Mouse (Mus musculus) neural tube, embryonic 14.5 days (tissue): Measurements from ENCODE around the gene Hax1. TPM values are rescaled to one million over a fixed set of nuclear protein-coding genes. Genes with fewer than 3 reads are reported as not detected.

Experiments used
- ATAC-seq: fragments of 200-750 bp; cut with Nextera tagmentation; 2 replicates; pipeline ENCODE4 v1.8.0; 2017; ENCODE audit warnings: low read depth, mild to moderate bottlenecking, moderate TSS enrichment, moderate library complexity
- H3K27ac ChIP-seq: fragments of 300-500 bp; sonication (generic); 2 replicates; pipeline ENCODE4 v1.5.1; 2014; ENCODE audit warnings: low read depth, mild to moderate bottlenecking, control low read depth, low read length, moderate library complexity, mixed read lengths
- H3K27me3 ChIP-seq: fragments of 300-500 bp; sonication (generic); 2 replicates; pipeline ENCODE4 v1.6.1; 2014; ENCODE audit warnings: low read length; ENCODE audit not compliant: control insufficient read depth, insufficient read depth
- H3K36me3 ChIP-seq: fragments of 300-500 bp; sonication (generic); 2 replicates; pipeline ENCODE4 v1.6.1; 2014; ENCODE audit warnings: low read length, mixed read lengths; ENCODE audit not compliant: control insufficient read depth, insufficient read depth
- H3K4me1 ChIP-seq: fragments of 300-500 bp; sonication (generic); 2 replicates; pipeline ENCODE4 v1.6.1; 2014; ENCODE audit warnings: low read length; ENCODE audit not compliant: control insufficient read depth, insufficient read depth
- H3K4me2 ChIP-seq: fragments of 300-500 bp; sonication (generic); 2 replicates; pipeline ENCODE4 v1.6.1; 2014; ENCODE audit warnings: mild to moderate bottlenecking, low read depth, low read length, control low read depth
- H3K4me3 ChIP-seq: fragments of 300-500 bp; sonication (generic); 2 replicates; pipeline ENCODE4 v1.5.1; 2014; ENCODE audit warnings: low read depth, low read length, control low read depth, mixed read lengths
- H3K9ac ChIP-seq: fragments of 300-500 bp; sonication (generic); replicated peaks from 2 replicates; pipeline ENCODE4 v1.6.1; 2014; ENCODE audit warnings: low read depth, mild to moderate bottlenecking, control low read depth, low read length, mixed read lengths
- H3K9me3 ChIP-seq: fragments of 300-500 bp; sonication (generic); 2 replicates; pipeline ENCODE4 v1.6.1; 2016; ENCODE audit warnings: low read length; ENCODE audit not compliant: control insufficient read depth
- WGBS: fragments of 180-500 bp; shearing (Covaris S2); extraction: QIAGEN DNeasy Blood & Tissue Kit; methylation state at CpG from one replicate; pipeline ENCODE4 v1.1.7; 2014; 5-methylcytosine and 5-hydroxymethylcytosine counted together
- polyA plus RNA-seq: library from polyadenylated mRNA; unstranded; fragments of >200 nt; fragmentation: Nextera tagmentation; extraction: Ambion mirVana; gene quantifications from 2 replicates; pipeline ENCODE4 v1.2.1, GENCODE M21; 2014

The Hax1 gene
- polyA plus RNA-seq, 1 experiment from 2014 or later: 110 TPM

DNA sequence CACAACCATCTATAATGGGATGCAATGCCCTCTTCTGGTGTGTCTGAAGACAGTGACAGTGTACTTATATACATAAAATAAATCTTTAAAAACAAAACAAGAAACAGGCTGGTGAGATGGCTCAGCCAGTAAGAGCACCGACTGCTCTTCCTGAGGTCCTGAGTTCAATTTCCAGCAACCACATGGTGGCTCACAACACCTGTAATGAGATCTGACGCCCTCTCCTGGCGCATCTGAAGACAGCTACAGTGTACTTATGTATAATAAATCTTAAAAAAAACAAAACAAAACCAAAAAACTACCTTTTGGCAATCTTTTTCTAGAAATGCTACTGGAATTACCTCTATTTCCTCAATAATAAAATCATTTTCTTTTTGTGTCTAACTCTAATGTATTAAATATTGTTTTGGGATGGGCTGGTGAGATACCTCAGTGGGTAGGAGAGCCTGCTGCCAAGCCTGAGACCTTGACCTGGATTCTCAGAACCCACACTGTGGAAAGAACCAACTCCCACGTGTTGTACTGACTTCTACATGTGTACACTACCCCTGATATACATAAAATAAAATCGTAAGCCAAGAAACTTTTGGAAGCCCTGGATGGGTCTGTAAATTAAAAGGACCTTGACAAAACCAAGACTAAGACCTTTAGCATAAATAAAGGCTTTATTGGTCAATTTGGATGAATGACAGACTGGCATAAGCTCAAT, 3.6 kb downstream of the Hax1 start:
- no peak for ATAC-seq
- 96% methylated on average over 5 of the region's 5 CpGs for WGBS

GRCm38 (mm10) chr3:89987822-89988221, 10.8 kb downstream of the Hax1 start:
- Histone ChIP-seq H3K4me3 (no peak overlapping the region), H3K27me3 (no peaks in the 10 kb centered on the region), H3K4me2 (no peak overlapping the region), H3K27ac (no peak overlapping the region), H3K9me3 (no peaks in the 10 kb centered on the region), H3K4me1 (no peaks in the 10 kb centered on the region), H3K36me3 (no peaks in the 10 kb centered on the region), H3K9ac (no peak overlapping the region)
- ATAC-seq: no peak
- WGBS: 94% methylated on average over 4 of the region's 4 CpGs

More for the DNA sequence above, 3.6 kb downstream of the Hax1 start:
- Histone ChIP-seq H3K27me3 (no peaks in the 10 kb centered on the region), H3K4me1 (peaks cover 18% of the 10 kb centered on the region), H3K4me3 (no peak overlapping the region), H3K9ac (no peak overlapping the region), H3K36me3 (peaks cover 6% of the 10 kb centered on the region; the same call in 1 of the 2 replicates), H3K4me2 (no peak overlapping the region), H3K9me3 (no peaks in the 10 kb centered on the region), H3K27ac (no peak overlapping the region)

DNA sequence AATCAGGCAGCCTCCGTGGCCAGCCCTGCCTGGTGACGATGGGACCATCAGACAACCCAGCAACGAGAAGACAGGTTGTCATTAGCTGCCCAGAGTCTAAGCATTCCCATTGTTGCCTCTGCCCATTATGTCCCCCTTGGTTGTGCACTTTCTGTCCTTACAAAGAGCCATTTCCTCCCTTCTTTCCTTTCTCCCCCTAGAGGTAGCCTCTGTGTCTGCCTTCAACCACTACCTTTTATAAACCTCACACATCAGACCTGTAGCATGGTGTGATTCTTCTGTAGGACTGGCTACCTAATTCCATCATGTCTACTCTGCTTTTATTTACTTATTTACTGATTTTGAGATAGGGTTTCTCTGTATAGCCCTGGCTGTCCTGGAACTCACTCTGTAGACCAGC, 11.4 kb downstream of the Hax1 start:
- Histone ChIP-seq H3K9ac (no peak overlapping the region), H3K27me3 (no peaks in the 10 kb centered on the region), H3K4me3 (no peak overlapping the region), H3K9me3 (no peaks in the 10 kb centered on the region), H3K36me3 (no peaks in the 10 kb centered on the region), H3K4me2 (no peak overlapping the region), H3K27ac (no peak overlapping the region), H3K4me1 (no peaks in the 10 kb centered on the region)
- 55% methylated on average over 3 of the region's 3 CpGs for WGBS
- no peak for ATAC-seq

GRCm38 (mm10) chr3:89982426-89982825, 16.2 kb downstream of the Hax1 start:
- Histone ChIP-seq H3K4me2 (no peak overlapping the region), H3K9ac (no peak overlapping the region), H3K9me3 (no peaks in the 10 kb centered on the region), H3K27ac (no peak overlapping the region), H3K36me3 (no peaks in the 10 kb centered on the region), H3K4me1 (no peaks in the 10 kb centered on the region), H3K4me3 (no peak overlapping the region), H3K27me3 (no peaks in the 10 kb centered on the region)
- WGBS: 77% methylated on average over 5 of the region's 5 CpGs
- ATAC-seq: no peak

DNA sequence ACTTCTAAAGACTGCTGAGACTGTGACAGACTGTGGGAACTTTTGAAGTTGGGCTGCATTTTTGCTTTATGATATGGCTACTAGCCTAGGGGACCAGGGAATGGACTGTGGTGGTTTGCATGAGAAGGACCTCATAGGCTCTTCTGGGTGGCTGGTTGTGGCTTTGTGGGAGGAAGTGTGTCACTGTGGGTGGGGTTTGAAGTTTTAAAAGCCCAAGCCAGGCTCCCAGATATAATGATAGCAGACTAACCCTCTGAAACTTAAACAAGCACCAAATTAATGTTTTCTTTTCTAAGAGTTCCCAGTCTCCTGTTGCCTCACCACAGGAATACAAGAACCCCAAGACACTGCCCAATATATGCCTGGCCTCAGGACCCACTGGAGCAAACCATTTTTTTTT, 21.7 kb downstream of the Hax1 start:
- Histone ChIP-seq H3K27me3 (no peaks in the 10 kb centered on the region), H3K27ac (no peak overlapping the region), H3K4me3 (no peak overlapping the region), H3K4me1 (no peaks in the 10 kb centered on the region), H3K4me2 (no peak overlapping the region), H3K9ac (no peak overlapping the region), H3K9me3 (no peaks in the 10 kb centered on the region), H3K36me3 (no peaks in the 10 kb centered on the region)
- no peak for ATAC-seq

DNA sequence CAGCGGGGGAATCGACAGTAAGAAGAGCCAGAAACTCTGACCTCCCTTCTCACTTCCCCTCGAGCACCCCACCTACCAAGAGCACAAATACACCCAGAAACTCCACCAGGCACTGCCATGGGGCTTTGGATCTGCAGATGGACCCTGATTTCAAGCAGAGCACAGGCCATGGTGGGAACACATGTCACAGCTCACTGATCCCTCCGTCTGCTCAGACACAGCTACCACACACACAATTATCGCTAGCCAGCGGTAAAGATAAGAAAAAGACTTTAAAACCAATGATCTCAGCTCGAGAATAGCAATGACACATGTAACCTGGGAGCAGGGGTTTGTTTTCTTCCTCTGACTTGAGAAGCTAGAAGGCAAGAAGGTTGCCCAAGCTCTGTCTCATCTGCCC, 30.1 kb downstream of the Hax1 start:
- 69% methylated on average over 7 of the region's 7 CpGs for WGBS
- Histone ChIP-seq H3K27ac (no peak overlapping the region), H3K4me2 (no peak overlapping the region), H3K27me3 (no peaks in the 10 kb centered on the region), H3K36me3 (no peaks in the 10 kb centered on the region), H3K9me3 (no peaks in the 10 kb centered on the region), H3K9ac (no peak overlapping the region), H3K4me3 (no peak overlapping the region), H3K4me1 (peaks cover 8% of the 10 kb centered on the region; the same call in 1 of the 2 replicates)
- ATAC-seq: no peak

GRCm38 (mm10) chr3:89966946-89967345, 31.6 kb downstream of the Hax1 start:
- Histone ChIP-seq H3K27ac (no peak overlapping the region), H3K4me3 (no peak overlapping the region), H3K4me1 (peaks cover 13% of the 10 kb centered on the region), H3K27me3 (peaks cover 2% of the 10 kb centered on the region; the same call in 1 of the 2 replicates), H3K9me3 (no peaks in the 10 kb centered on the region), H3K9ac (no peak overlapping the region), H3K36me3 (no peaks in the 10 kb centered on the region), H3K4me2 (no peak overlapping the region)
- 72% methylated on average over 4 of the region's 4 CpGs for WGBS
- no peak for ATAC-seq

DNA sequence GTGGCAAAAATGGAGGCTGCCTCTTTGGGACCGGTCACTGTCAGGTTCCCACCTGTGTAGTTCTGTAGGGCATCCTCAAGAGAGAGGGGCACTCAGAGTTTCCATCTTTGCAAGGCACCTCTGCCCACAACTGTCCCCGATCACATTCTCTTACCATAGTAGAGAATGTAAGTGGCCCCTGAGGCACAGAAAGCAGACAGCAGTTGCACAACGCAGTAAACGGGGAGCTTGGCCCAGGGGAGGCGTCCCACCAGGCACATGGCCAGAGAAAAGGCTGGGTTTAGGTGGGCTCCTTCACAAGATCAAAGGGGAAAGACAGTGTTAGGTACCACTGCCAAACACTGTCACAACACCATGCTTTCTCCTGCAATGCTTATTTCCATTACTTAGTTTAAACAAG, 32.6 kb downstream of the Hax1 start:
- Histone ChIP-seq H3K36me3 (no peaks in the 10 kb centered on the region), H3K9ac (no peak overlapping the region), H3K9me3 (no peaks in the 10 kb centered on the region), H3K4me3 (no peak overlapping the region), H3K4me2 (no peak overlapping the region), H3K4me1 (peaks cover 23% of the 10 kb centered on the region), H3K27me3 (peaks cover 2% of the 10 kb centered on the region; the same call in 1 of the 2 replicates), H3K27ac (no peak overlapping the region)
- ATAC-seq: no peak
- WGBS: 85% methylated on average over 5 of the region's 5 CpGs

DNA sequence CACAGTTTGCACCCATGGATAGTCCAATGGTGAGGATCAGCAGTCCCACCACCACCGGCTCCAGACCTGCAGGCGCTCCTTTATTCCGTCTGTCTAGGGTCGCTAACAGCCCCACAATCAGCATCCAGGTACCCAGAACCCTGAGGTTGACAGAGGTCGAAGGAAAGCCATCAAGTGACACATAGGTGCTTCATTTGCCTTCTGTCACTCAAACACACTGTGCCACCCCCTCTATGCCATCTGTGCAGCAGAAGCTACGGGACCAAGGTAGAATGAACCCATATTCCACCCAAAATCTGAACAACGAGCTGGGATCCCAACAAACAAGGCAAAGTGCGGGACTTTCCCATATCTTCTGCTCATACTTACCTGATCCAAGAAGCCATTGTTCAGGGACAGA, 33.0 kb downstream of the Hax1 start:
- 97% methylated on average over 8 of the region's 8 CpGs for WGBS

More for the DNA sequence above, 33.0 kb downstream of the Hax1 start:
- H3K27me3 ChIP-seq: peaks cover 2% of the 10 kb centered on the region; the same call in 1 of the 2 replicates
- no peak overlapping the region for H3K4me2 ChIP-seq
- H3K4me3 ChIP-seq: no peak overlapping the region
- no peak overlapping the region for H3K9ac ChIP-seq
- H3K4me1 ChIP-seq: peaks cover 25% of the 10 kb centered on the region
- H3K36me3 ChIP-seq: no peaks in the 10 kb centered on the region
- no peak overlapping the region for H3K27ac ChIP-seq
- H3K9me3 ChIP-seq: no peaks in the 10 kb centered on the region
- no peak for ATAC-seq
